Mouse (Mus musculus) kidney, embryonic 14.5 days (tissue): ENCODE results near the gene Ranbp3l. TPM values are rescaled to one million over a fixed set of nuclear protein-coding genes. Genes with fewer than 3 reads are reported as not detected.
A peak's percentile ranks its signal among the peaks of the same experiment; 100 is the strongest.

Experiments
- ATAC-seq: fragments of 200-750 bp; cut with Nextera tagmentation; 2 replicates; pipeline ENCODE4 v1.8.0; 2017; ENCODE audit warnings: moderate number of reproducible peaks, mild to moderate bottlenecking, moderate TSS enrichment, moderate library complexity; ENCODE audit not compliant: low FRiP score, low TSS enrichment
- H3K27ac ChIP-seq: fragments of 300-500 bp; sonication (generic); 2 replicates; pipeline ENCODE4 v1.5.1; 2014; ENCODE audit warnings: low read depth, mild to moderate bottlenecking, low read length, moderate library complexity, mixed read lengths
- H3K27me3 ChIP-seq: fragments of 300-500 bp; sonication (generic); 2 replicates; pipeline ENCODE4 v1.6.1; 2014; ENCODE audit warnings: mild to moderate bottlenecking, low read length; ENCODE audit not compliant: control insufficient read depth, insufficient read depth
- H3K36me3 ChIP-seq: fragments of 300-500 bp; sonication (generic); 2 replicates; pipeline ENCODE4 v1.6.1; 2014; ENCODE audit warnings: low read length, mixed read lengths; ENCODE audit not compliant: control insufficient read depth, insufficient read depth
- H3K4me1 ChIP-seq: fragments of 300-500 bp; sonication (generic); 2 replicates; pipeline ENCODE4 v1.6.1; 2014; ENCODE audit warnings: low read length, mixed read lengths; ENCODE audit not compliant: control insufficient read depth, insufficient read depth
- H3K4me2 ChIP-seq: fragments of 300-500 bp; sonication (generic); replicated peaks from 2 replicates; pipeline ENCODE4 v1.6.1; 2014; ENCODE audit warnings: low read depth, mild to moderate bottlenecking, low read length
- H3K4me3 ChIP-seq: fragments of 300-500 bp; sonication (generic); 2 replicates; pipeline ENCODE4 v1.5.1; 2014; ENCODE audit warnings: mild to moderate bottlenecking, low read length
- H3K9ac ChIP-seq: fragments of 300-500 bp; sonication (generic); 2 replicates; pipeline ENCODE4 v1.6.1; 2014; ENCODE audit warnings: low read depth, mild to moderate bottlenecking, low read length, moderate library complexity
- H3K9me3 ChIP-seq: fragments of 300-500 bp; sonication (generic); 2 replicates; pipeline ENCODE4 v1.6.1; 2016; ENCODE audit warnings: low read length; ENCODE audit not compliant: control insufficient read depth
- WGBS: fragments of 180-500 bp; shearing (Covaris S2); extraction: QIAGEN DNeasy Blood & Tissue Kit; methylation state at CpG from one replicate; pipeline ENCODE4 v1.1.7; 2014; 5-methylcytosine and 5-hydroxymethylcytosine counted together
- polyA plus RNA-seq: library from polyadenylated mRNA; unstranded; fragments of >200 nt; fragmentation: Nextera tagmentation; extraction: Ambion mirVana; gene quantifications from 2 replicates; pipeline ENCODE4 v1.2.1, GENCODE M21; 2014

Ranbp3l gene
- polyA plus RNA-seq: 0.69 and 1.2 TPM in 2 replicates

DNA sequence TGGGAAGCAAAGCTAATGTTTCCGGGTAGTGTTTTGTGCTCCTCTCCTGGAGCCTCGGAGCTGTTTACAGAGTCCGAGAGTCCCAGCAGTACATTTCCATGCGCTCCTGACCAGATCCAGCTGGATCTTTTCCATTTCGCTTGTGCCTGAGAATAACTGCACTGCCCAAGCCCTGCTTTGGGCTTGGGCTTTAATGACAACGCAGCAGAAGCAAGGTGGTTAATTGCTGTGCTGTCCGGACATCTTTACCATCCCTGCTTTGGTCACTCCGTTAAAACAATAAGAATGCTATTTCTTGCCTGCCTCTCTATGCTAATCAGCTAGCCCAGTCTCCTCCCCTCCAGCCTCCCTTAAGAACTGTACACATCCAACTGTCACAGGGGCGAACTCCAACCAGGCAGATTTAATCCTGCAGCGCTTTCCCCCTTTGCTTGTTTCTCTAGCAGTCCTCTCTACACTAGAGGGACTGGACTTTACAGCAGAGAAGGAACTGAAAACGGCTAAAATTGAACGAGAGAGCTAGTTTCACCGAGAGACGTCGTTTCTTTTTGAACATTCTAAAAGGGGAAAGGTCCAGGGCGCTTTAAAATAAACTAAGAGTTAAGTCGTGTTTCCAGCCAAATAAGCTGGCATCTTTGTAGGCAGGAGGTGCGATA lies at the start of gene Ranbp3l:
Ranbp3l (plus strand) TSS at position 377 of the 656 bp plus-strand sequence.
- H3K36me3 ChIP-seq: no peaks in the 10 kb centered on the region
- H3K27ac ChIP-seq: no peak within 1 kb of the TSS
- peak within 1 kb of the TSS; percentile 9; the same call in 1 of the 2 replicates for H3K4me3 ChIP-seq
- peak within 1 kb of the TSS; percentile 41 for H3K4me2 ChIP-seq
- 46% methylated on average over 18 of the region's 18 CpGs for WGBS
- no peaks in the 10 kb centered on the region for H3K4me1 ChIP-seq
- ATAC-seq: peak; percentile 74
- peak within 1 kb of the TSS; percentile 23 for H3K9ac ChIP-seq
- H3K9me3 ChIP-seq: no peaks in the 10 kb centered on the region
- H3K27me3 ChIP-seq: no peaks in the 10 kb centered on the region

DNA sequence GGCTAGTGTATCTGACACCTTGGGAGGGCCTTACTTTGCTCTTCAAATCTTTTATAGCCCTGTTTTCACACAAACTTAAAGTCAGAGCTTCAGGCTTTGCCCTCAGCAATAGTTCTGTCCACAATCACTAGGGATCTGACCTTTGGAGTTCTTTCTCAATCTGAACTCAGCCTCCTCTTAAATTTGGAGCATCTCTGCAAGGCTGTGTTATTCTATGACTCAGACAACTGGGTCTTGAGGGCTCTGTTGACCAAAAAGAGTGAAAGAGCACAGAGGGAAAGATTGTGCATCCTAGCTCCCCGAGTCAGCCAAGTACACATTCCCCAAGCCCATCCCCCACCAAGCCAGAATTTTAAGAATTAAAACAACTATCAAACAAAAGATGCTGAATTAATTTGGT lies 37.7 kb upstream of the Ranbp3l start:
- H3K4me1 ChIP-seq: no peaks in the 10 kb centered on the region
- H3K27me3 ChIP-seq: no peaks in the 10 kb centered on the region
- no peak overlapping the region for H3K4me2 ChIP-seq
- no peaks in the 10 kb centered on the region for H3K36me3 ChIP-seq
- WGBS: 89% methylated on average over 1 of the region's 1 CpGs
- ATAC-seq: no peak
- H3K9me3 ChIP-seq: no peaks in the 10 kb centered on the region
- H3K9ac ChIP-seq: no peak overlapping the region
- no peak overlapping the region for H3K4me3 ChIP-seq
- no peak overlapping the region for H3K27ac ChIP-seq

DNA sequence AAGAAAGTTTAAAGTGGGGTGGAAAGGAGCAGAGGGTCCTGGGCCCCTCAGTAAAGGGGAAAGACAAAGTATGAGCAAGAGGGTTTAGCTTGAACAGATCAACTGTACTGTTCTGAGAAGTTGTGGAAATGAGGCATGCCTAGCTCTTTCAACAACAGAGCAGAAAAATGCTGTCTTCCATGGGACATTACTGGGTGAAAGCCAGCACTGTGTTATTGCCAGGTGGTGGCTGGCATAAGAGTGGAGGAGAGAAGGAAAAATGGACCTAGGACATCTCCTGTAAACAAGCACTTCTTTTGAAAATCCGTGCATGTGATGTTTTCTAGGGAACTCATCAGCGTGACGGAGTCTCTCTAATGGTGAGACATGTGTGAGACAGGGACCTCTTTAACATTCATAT lies 30.8 kb upstream of the Ranbp3l start:
- Histone ChIP-seq H3K27ac (no peak overlapping the region), H3K4me2 (no peak overlapping the region), H3K9ac (no peak overlapping the region), H3K4me3 (no peak overlapping the region), H3K4me1 (no peaks in the 10 kb centered on the region), H3K27me3 (no peaks in the 10 kb centered on the region), H3K36me3 (no peaks in the 10 kb centered on the region), H3K9me3 (no peaks in the 10 kb centered on the region)
- WGBS: 88% methylated on average over 3 of the region's 3 CpGs
- ATAC-seq: no peak

DNA sequence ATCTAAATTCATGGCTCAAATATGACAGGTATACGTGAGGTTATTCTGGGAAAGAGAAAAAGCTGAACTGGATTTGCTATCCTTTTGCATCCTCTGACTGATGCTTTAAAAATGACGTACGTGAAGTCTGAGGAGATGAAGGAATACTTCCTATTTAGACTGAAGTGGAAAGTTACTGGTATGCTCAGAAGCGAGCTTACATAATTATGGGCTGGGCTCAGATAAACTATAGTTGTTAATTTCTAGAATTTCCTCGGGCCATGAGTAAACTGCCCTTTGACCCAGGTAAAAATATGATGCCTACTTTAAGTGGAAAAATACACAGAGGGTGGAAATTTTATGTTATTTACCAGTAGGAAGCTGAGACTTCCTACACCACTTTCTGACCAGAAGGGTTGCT lies 26.9 kb upstream of the Ranbp3l start:
- no peaks in the 10 kb centered on the region for H3K36me3 ChIP-seq
- H3K9me3 ChIP-seq: no peaks in the 10 kb centered on the region
- no peaks in the 10 kb centered on the region for H3K4me1 ChIP-seq
- 75% methylated on average over 5 of the region's 5 CpGs for WGBS
- no peaks in the 10 kb centered on the region for H3K27me3 ChIP-seq
- ATAC-seq: no peak
- no peak overlapping the region for H3K27ac ChIP-seq
- no peak overlapping the region for H3K4me2 ChIP-seq
- no peak overlapping the region for H3K9ac ChIP-seq
- no peak overlapping the region for H3K4me3 ChIP-seq

DNA sequence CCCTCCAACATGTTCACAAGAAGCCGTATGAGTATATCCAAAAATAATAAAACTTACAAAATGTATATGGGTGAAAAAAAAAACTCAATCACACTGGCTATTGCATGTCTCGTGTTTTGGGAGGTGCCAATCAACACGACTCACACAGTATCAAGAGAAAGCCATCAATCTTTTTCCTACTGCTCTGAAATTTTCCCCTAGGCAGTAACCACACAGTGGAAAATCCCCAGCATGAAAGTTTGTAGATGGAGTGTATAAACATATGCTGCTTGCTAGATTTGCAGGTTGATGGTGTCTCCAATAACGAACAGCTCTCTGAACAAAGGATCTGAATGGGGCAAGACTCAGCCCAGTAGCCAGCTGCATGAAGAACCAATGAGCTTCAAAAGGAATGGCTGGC lies 16.9 kb upstream of the Ranbp3l start:
- no peak overlapping the region for H3K27ac ChIP-seq
- no peaks in the 10 kb centered on the region for H3K36me3 ChIP-seq
- no peak overlapping the region for H3K4me3 ChIP-seq
- 73% methylated on average over 4 of the region's 4 CpGs for WGBS
- no peaks in the 10 kb centered on the region for H3K9me3 ChIP-seq
- H3K27me3 ChIP-seq: no peaks in the 10 kb centered on the region
- ATAC-seq: no peak
- H3K9ac ChIP-seq: no peak overlapping the region
- no peak overlapping the region for H3K4me2 ChIP-seq
- no peaks in the 10 kb centered on the region for H3K4me1 ChIP-seq

DNA sequence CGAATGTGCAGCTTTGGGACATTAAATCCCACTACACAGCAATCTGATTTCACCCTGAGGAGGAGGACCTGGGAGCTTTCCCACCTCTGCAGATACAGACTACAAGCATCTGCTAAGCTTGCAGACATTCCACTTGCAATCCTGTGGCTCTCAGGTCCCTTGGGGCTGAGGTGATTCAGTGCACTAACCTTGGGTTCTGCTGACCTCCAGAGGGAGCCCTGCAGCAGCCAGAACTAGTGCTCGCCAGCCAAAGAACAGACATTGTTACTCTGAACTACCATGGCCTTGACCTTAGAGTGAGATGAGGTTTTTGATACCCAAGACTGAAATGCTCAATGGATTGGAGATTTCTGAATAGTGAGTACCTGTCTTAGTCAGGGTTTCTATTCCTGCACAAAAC lies 4.4 kb upstream of the Ranbp3l start:
- no peaks in the 10 kb centered on the region for H3K9me3 ChIP-seq
- H3K9ac ChIP-seq: no peak overlapping the region
- H3K4me3 ChIP-seq: no peak overlapping the region
- ATAC-seq: no peak
- H3K4me2 ChIP-seq: no peak overlapping the region
- no peak overlapping the region for H3K27ac ChIP-seq
- no peaks in the 10 kb centered on the region for H3K36me3 ChIP-seq
- H3K4me1 ChIP-seq: no peaks in the 10 kb centered on the region
- H3K27me3 ChIP-seq: no peaks in the 10 kb centered on the region
- WGBS: 56% methylated on average over 2 of the region's 2 CpGs

DNA sequence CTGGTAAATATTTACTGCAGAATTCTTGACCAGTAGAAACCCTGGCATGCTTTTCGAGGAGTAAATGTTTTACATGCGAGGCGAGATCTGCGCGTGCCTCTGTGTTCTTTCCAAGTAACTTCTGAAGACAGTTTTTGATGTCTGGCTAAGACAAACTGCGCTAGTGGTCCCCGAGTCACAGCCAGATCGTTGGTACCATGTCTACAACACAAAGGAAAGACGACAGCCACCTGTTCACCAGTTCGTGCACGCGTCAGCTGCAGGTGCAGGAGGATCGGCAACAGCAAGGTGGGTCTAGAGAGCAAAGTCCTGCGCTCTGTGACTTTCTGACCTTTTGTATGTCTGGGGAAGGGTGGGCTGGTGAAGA lies 463 bp downstream of the Ranbp3l start:
- Histone ChIP-seq H3K9me3 (no peaks in the 10 kb centered on the region), H3K27me3 (no peaks in the 10 kb centered on the region), H3K4me2 (peak overlapping the region; percentile 41; the same call in 1 of the 2 replicates), H3K36me3 (no peaks in the 10 kb centered on the region), H3K4me3 (0 out of 2 replicates have a peak overlapping the region, but pooled peaks have one; percentile 9), H3K9ac (no peak overlapping the region), H3K27ac (no peak overlapping the region), H3K4me1 (no peaks in the 10 kb centered on the region)
- no peak for ATAC-seq
- 68% methylated on average over 14 of the region's 14 CpGs for WGBS

DNA sequence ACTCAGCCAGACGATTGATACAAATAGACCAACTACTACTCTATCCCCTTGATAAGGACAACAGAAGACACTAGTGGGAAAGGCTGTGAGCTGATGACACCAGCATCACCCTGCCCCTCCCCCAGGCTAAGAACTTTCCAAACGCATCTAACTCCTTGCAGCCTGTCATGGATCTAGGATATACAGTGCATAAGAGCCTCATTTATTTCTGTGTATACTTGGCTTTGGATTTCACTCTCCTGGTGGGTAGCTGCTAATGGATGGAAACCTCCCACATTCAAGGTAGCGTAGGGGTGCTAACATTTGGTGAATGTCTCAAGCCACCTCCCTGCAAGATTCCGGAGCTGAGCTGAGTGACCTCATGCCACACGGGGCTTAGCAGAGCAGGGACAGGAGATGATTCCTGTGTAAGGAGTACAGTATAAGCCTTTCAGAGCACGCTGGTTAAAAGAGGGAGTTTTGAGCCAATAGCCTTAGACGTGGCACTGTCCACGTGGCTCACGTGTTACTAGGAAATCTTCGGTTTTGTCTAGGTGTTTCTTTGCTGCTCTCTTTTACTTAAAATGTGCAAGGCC lies 1.4 kb downstream of the Ranbp3l start:
- Histone ChIP-seq H3K9ac (no peak overlapping the region), H3K4me2 (no peak overlapping the region), H3K9me3 (no peaks in the 10 kb centered on the region), H3K36me3 (no peaks in the 10 kb centered on the region), H3K27ac (no peak overlapping the region), H3K4me3 (no peak overlapping the region), H3K4me1 (no peaks in the 10 kb centered on the region), H3K27me3 (no peaks in the 10 kb centered on the region)
- ATAC-seq: peak; percentile 56
- WGBS: 64% methylated on average over 10 of the region's 10 CpGs

DNA sequence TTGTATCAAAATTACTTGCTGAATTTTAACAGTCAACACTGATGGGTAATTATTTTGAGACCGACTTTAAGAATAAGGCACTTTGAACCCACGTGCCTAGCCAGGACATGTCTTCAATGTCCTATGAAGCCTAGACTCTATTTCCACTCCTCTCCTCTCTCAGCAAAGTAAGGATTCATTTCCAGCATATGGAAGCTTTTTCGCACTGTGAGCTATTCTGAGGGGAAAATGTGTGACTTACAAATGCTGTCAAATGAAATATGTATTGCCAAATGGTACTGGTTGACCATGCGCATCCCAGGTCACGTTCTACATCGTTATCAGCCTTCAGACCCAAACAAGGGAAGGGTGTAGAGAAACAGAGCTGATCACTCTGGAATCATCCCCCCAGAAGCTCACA lies 23.5 kb downstream of the Ranbp3l start:
- Histone ChIP-seq H3K36me3 (no peaks in the 10 kb centered on the region), H3K4me3 (no peak overlapping the region), H3K9ac (no peak overlapping the region), H3K4me2 (no peak overlapping the region), H3K27me3 (no peaks in the 10 kb centered on the region), H3K4me1 (no peaks in the 10 kb centered on the region), H3K9me3 (no peaks in the 10 kb centered on the region), H3K27ac (no peak overlapping the region)
- WGBS: 92% methylated on average over 6 of the region's 6 CpGs
- no peak for ATAC-seq
